Mouse (Mus musculus) midbrain, embryonic 10.5 days (tissue): ENCODE data around the gene Efcab5. TPM values are rescaled to one million over a fixed set of nuclear protein-coding genes. Genes with fewer than 3 reads are reported as not detected.
A peak's percentile ranks its signal among the peaks of the same experiment; 100 is the strongest.

Experiments used
- DNase-seq: peaks from one replicate; pipeline ENCODE4 v3.0.0-alpha.2; 2017; ENCODE audit warnings: low spot score
- H3K27ac ChIP-seq: fragments of 300-500 bp; sonication (generic); replicated peaks from 2 replicates; pipeline ENCODE4 v1.5.1; 2016; ENCODE audit warnings: mild to moderate bottlenecking
- H3K27me3 ChIP-seq: fragments of 300-500 bp; sonication (generic); 2 replicates; pipeline ENCODE4 v1.6.1; 2016; ENCODE audit warnings: low read depth, mild to moderate bottlenecking; ENCODE audit not compliant: poor library complexity, severe bottlenecking
- H3K36me3 ChIP-seq: fragments of 300-500 bp; sonication (generic); 2 replicates; pipeline ENCODE4 v1.6.1; 2016; ENCODE audit warnings: mild to moderate bottlenecking, moderate library complexity
- H3K4me1 ChIP-seq: fragments of 300-500 bp; sonication (generic); 2 replicates; pipeline ENCODE4 v1.6.1; 2016
- H3K4me3 ChIP-seq: fragments of 300-500 bp; sonication (generic); 2 replicates; pipeline ENCODE4 v1.5.1; 2016; ENCODE audit warnings: mild to moderate bottlenecking, moderate library complexity
- H3K9me3 ChIP-seq: fragments of 300-500 bp; sonication (generic); replicated peaks from 2 replicates; pipeline ENCODE4 v1.6.1; 2016; ENCODE audit warnings: mild to moderate bottlenecking
- WGBS: fragments of 180-500 bp; shearing (Covaris S2); methylation state at CpG from one replicate; pipeline ENCODE4 v1.1.7; 2016; 5-methylcytosine and 5-hydroxymethylcytosine counted together
- polyA plus RNA-seq: library from polyadenylated mRNA; unstranded; fragments of >200 nt; fragmentation: Nextera tagmentation; extraction: Ambion mirVana; gene quantifications from 2 replicates; pipeline ENCODE4 v1.2.1, GENCODE M21; 2016

Efcab5 gene
- polyA plus RNA-seq, 1 experiment from 2014 or later, result 0.11 TPM

GRCm38 (mm10) chr11:77195360-77196109 is 6.8 kb upstream of the Efcab5 start:
- no peaks in the 10 kb centered on the region for H3K36me3 ChIP-seq
- no peak overlapping the region for H3K4me3 ChIP-seq
- H3K4me1 ChIP-seq, result peaks cover 40% of the 10 kb centered on the region
- no peak overlapping the region for H3K27ac ChIP-seq
- H3K9me3 ChIP-seq, result no peaks in the 10 kb centered on the region
- 77% methylated on average over 11 of the region's 11 CpGs for whole genome bisulfite sequencing
- DNase-seq, result no peak
- peaks cover 39% of the 10 kb centered on the region for H3K27me3 ChIP-seq

- H3K4me1 ChIP-seq, result peaks cover 38% of the 10 kb centered on the region
- peaks cover 39% of the 10 kb centered on the region for H3K27me3 ChIP-seq
- H3K4me3 ChIP-seq, result no peak overlapping the region
- DNase-seq, result no peak
- WGBS, result 73% methylated on average over 1 of the region's 1 CpGs
- H3K27ac ChIP-seq, result no peak overlapping the region
- H3K9me3 ChIP-seq, result no peaks in the 10 kb centered on the region
- no peaks in the 10 kb centered on the region for H3K36me3 ChIP-seq
Measured at GRCm38 (mm10) chr11:77194762-77195161, 6.0 kb upstream of the Efcab5 start.

GRCm38 (mm10) chr11:77193941-77194553 is 5.3 kb upstream of the Efcab5 start:
- DNase-seq, result peak; percentile 62
- H3K27me3 ChIP-seq, result peaks cover 39% of the 10 kb centered on the region
- WGBS, result 22% methylated on average over 6 of the region's 6 CpGs
- no peaks in the 10 kb centered on the region for H3K9me3 ChIP-seq
- no peak overlapping the region; the same call in 1 of the 2 replicates for H3K27ac ChIP-seq
- no peaks in the 10 kb centered on the region for H3K36me3 ChIP-seq
- no peak overlapping the region for H3K4me3 ChIP-seq
- H3K4me1 ChIP-seq, result peaks cover 35% of the 10 kb centered on the region

- 59% methylated on average over 5 of the region's 5 CpGs for WGBS
- no peak for DNase-seq
- Histone ChIP-seq H3K9me3 (no peaks in the 10 kb centered on the region), H3K27ac (no peak overlapping the region; the same call in 1 of the 2 replicates), H3K4me1 (peaks cover 35% of the 10 kb centered on the region), H3K36me3 (no peaks in the 10 kb centered on the region), H3K27me3 (peaks cover 39% of the 10 kb centered on the region), H3K4me3 (no peak overlapping the region)
Measured at GRCm38 (mm10) chr11:77193410-77193809, 4.6 kb upstream of the Efcab5 start.

- H3K36me3 ChIP-seq, result no peaks in the 10 kb centered on the region
- peaks cover 9% of the 10 kb centered on the region for H3K4me1 ChIP-seq
- no peaks in the 10 kb centered on the region for H3K27me3 ChIP-seq
- H3K9me3 ChIP-seq, result no peaks in the 10 kb centered on the region
- H3K4me3 ChIP-seq, result no peak overlapping the region
- H3K27ac ChIP-seq, result no peak overlapping the region
- no peak for DNase-seq
- WGBS, result 80% methylated on average over 2 of the region's 2 CpGs
Measured at GRCm38 (mm10) chr11:77184926-77185325, 3.8 kb downstream of the Efcab5 start.

- no peak for DNase-seq
- Histone ChIP-seq H3K27me3 (no peaks in the 10 kb centered on the region), H3K36me3 (no peaks in the 10 kb centered on the region), H3K4me1 (peaks cover 9% of the 10 kb centered on the region), H3K9me3 (no peaks in the 10 kb centered on the region), H3K27ac (no peak overlapping the region), H3K4me3 (no peak overlapping the region)
- WGBS, result 49% methylated on average over 2 of the region's 2 CpGs
Measured at GRCm38 (mm10) chr11:77182616-77183015, 6.2 kb downstream of the Efcab5 start.

- H3K36me3 ChIP-seq, result no peaks in the 10 kb centered on the region
- no peak overlapping the region for H3K27ac ChIP-seq
- H3K27me3 ChIP-seq, result no peaks in the 10 kb centered on the region
- no peak for DNase-seq
- peaks cover 9% of the 10 kb centered on the region for H3K4me1 ChIP-seq
- WGBS, result 87% methylated on average over 2 of the region's 2 CpGs
- no peak overlapping the region for H3K4me3 ChIP-seq
- H3K9me3 ChIP-seq, result no peaks in the 10 kb centered on the region
Measured at GRCm38 (mm10) chr11:77182041-77182440, 6.7 kb downstream of the Efcab5 start.

GRCm38 (mm10) chr11:77181528-77181927 is 7.2 kb downstream of the Efcab5 start:
- Histone ChIP-seq H3K36me3 (no peaks in the 10 kb centered on the region), H3K27ac (no peak overlapping the region), H3K4me3 (no peak overlapping the region), H3K4me1 (peaks cover 9% of the 10 kb centered on the region), H3K9me3 (no peaks in the 10 kb centered on the region), H3K27me3 (no peaks in the 10 kb centered on the region)
- WGBS, result 81% methylated on average over 5 of the region's 5 CpGs
- no peak for DNase-seq

- no peak overlapping the region for H3K27ac ChIP-seq
- no peak overlapping the region for H3K4me3 ChIP-seq
- no peak for DNase-seq
- peaks cover 9% of the 10 kb centered on the region for H3K4me1 ChIP-seq
- no peaks in the 10 kb centered on the region for H3K27me3 ChIP-seq
- no peaks in the 10 kb centered on the region for H3K9me3 ChIP-seq
- no peaks in the 10 kb centered on the region for H3K36me3 ChIP-seq
- 76% methylated on average over 4 of the region's 4 CpGs for WGBS
Measured at GRCm38 (mm10) chr11:77180886-77181285, 7.9 kb downstream of the Efcab5 start.

GRCm38 (mm10) chr11:77179771-77180170 is 9.0 kb downstream of the Efcab5 start:
- H3K4me1 ChIP-seq, result peaks cover 9% of the 10 kb centered on the region
- H3K4me3 ChIP-seq, result no peak overlapping the region
- 96% methylated on average over 3 of the region's 3 CpGs for WGBS
- no peaks in the 10 kb centered on the region for H3K27me3 ChIP-seq
- H3K36me3 ChIP-seq, result no peaks in the 10 kb centered on the region
- no peaks in the 10 kb centered on the region for H3K9me3 ChIP-seq
- no peak for DNase-seq
- H3K27ac ChIP-seq, result no peak overlapping the region

GRCm38 (mm10) chr11:77174531-77174930 is 14.2 kb downstream of the Efcab5 start:
- H3K4me3 ChIP-seq, result no peak overlapping the region
- 87% methylated on average over 7 of the region's 7 CpGs for WGBS
- H3K9me3 ChIP-seq, result no peaks in the 10 kb centered on the region
- no peaks in the 10 kb centered on the region for H3K27me3 ChIP-seq
- peaks cover 5% of the 10 kb centered on the region; the same call in 1 of the 2 replicates for H3K4me1 ChIP-seq
- no peaks in the 10 kb centered on the region for H3K36me3 ChIP-seq
- DNase-seq, result no peak
- no peak overlapping the region for H3K27ac ChIP-seq

GRCm38 (mm10) chr11:77173731-77174130 is 15.0 kb downstream of the Efcab5 start:
- WGBS, result 55% methylated on average over 4 of the region's 4 CpGs
- H3K27ac ChIP-seq, result no peak overlapping the region
- no peaks in the 10 kb centered on the region for H3K9me3 ChIP-seq
- H3K27me3 ChIP-seq, result no peaks in the 10 kb centered on the region
- H3K4me3 ChIP-seq, result no peak overlapping the region
- no peak for DNase-seq
- H3K4me1 ChIP-seq, result peaks cover 5% of the 10 kb centered on the region; the same call in 1 of the 2 replicates
- H3K36me3 ChIP-seq, result no peaks in the 10 kb centered on the region

GRCm38 (mm10) chr11:77160744-77161143 is 28.0 kb downstream of the Efcab5 start:
- Histone ChIP-seq H3K27ac (no peak overlapping the region), H3K4me3 (no peak overlapping the region), H3K36me3 (no peaks in the 10 kb centered on the region), H3K27me3 (no peaks in the 10 kb centered on the region), H3K4me1 (no peaks in the 10 kb centered on the region), H3K9me3 (no peaks in the 10 kb centered on the region)
- no peak for DNase-seq
- 100% methylated on average over 1 of the region's 1 CpGs for WGBS
